Mouse (Mus musculus): Measurements from ENCODE around the gene Polk. TPM values are rescaled to one million over a fixed set of nuclear protein-coding genes. Genes with fewer than 3 reads are reported as not detected.

Polk gene
- 7.2 and 18.0 TPM in 2 replicates for total RNA-seq (2015; ENCODE audit: low replicate concordance)
- total RNA-seq (2017; ENCODE audit: low replicate concordance): 13.9 and 16.3 TPM in 2 replicates

DNA sequence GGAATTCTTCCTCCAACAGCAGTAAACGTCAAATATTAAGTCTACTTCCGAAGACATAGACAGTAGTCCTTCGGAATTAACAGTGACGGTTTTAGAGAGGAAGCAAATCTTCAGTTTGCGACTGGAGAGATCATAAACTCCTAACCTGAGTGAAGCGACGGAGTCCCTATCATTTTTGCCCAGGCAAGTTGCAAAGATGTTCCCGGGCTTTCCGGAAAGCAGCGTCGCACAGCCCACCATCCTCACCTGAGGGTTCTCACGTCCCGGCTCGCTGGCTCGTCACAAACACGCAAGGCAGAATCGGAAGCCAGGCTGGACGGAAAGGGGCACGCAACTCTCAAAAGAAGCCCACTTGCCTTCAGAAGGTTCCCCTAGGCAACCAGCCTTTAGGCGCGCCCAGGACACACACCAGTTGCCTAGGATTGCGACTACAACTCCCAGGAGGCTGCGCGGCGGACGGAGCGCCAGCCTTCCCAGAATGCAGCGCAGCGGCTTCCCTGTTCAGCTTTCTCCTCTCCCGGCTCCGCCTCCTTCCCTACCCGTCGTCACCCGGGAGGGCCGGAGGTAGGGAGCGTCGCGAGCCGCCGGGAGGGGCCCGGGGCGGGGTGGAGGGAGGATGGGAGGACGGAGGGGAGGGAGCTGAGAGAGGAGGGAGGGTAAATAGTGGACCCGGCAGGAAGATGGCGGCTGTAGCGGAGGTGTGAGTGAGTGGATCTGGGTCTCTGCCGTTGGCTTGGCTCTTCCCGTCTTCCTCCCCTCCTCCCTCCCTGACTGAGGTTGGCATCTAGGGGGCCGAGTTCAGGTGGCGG lies at the start of gene Polk, which contains the start of gene Col4a3bp:
Gene Polk (minus strand): TSS at position 499 of the 809 bp plus-strand sequence.
Gene Col4a3bp (plus strand): TSS at position 538 of the 809 bp plus-strand sequence.
- ATAC-seq (replicated peaks; ENCODE audit: low FRiP score, poor library complexity, severe bottlenecking): peak; percentile 97

DNA sequence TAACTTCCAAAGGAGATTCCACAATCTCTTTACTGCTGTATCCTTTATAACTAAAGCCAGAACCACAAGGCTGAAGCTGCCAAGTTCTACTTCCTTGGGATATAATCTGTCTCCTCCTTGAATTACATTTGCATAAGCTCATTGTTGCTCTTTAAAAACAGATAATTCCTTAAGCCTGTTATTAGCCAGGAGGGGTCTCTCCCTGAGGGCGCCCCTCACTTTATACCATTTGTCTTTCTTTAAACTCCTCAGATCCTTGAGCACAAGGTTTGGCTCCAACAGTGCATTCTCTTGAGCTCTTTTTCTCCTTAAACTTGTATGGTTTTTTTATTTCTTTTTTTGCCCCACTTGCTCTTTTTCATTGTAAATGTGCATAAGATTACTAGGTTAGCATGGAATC lies 46.3 kb upstream of the Polk start:
- no peak for ATAC-seq (replicated peaks; ENCODE audit: low FRiP score, poor library complexity, severe bottlenecking)

- ATAC-seq (replicated peaks; ENCODE audit: low FRiP score, poor library complexity, severe bottlenecking): no peak
Observed at GRCm38 (mm10) chr13:96586540-96586939, 44.2 kb upstream of the Polk start.

DNA sequence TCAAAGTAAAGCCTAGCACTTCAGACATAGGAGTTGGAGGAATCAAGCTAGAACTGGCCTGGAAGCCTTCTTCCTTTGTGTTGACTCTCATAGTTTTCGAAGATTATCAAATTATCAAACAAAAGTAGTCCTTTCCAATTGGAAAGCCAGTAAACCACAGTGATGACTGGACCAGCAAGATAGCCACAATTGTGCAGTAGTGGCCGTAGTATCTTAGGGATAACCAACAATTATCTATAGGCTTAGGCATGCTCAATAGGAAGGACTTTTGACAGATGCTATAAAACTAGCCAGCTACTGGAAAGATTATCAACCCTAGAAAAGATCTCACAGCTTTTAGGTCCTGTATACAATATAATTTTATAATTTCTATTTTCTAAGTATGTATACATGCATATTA lies 41.8 kb upstream of the Polk start:
- no peak for ATAC-seq (replicated peaks; ENCODE audit: low FRiP score, poor library complexity, severe bottlenecking)

DNA sequence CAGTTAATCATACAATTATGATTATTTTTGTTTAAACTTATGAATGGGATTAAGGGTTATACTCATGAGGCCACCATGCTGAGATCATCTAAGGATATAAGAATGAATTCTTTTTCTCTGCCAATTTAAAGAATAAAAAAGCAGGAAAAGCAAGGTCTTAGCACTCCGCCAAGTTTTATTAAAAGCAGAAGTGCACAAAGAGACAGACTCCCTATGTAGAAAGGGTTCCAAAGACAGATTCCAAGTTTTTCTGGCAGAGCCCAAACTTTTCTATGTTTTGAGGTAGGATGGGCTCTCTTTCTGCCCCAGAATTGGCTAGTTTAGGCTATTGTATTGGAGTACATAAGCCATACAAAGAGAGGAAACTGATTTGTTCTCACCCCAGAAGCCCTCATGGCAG lies 37.6 kb upstream of the Polk start:
- ATAC-seq (replicated peaks; ENCODE audit: low FRiP score, poor library complexity, severe bottlenecking): no peak

DNA sequence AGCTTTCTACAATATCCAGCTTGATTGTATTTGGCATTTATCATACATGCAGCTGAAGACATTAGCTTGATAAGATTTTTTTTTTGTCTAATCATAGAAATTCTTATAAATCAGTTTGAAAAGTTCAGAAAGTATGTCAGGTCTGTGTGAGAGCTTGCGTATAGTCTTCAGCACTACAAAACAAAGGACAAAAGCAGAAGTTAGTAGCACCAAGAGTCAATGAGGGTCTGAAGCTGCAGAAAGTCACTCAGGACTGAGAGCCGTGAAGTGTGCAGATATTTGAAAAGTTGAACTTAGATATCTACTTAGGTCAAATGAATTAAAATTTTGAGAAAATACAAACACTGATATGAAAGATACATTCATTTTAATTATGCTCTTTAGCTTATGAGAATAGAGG lies 36.7 kb upstream of the Polk start:
- no peak for ATAC-seq (replicated peaks; ENCODE audit: low FRiP score, poor library complexity, severe bottlenecking)

GRCm38 (mm10) chr13:96574170-96574569 lies 31.8 kb upstream of the Polk start:
- ATAC-seq (replicated peaks; ENCODE audit: low FRiP score, poor library complexity, severe bottlenecking): no peak

- no peak for ATAC-seq (replicated peaks; ENCODE audit: low FRiP score, poor library complexity, severe bottlenecking)
Observed at GRCm38 (mm10) chr13:96571016-96571361, 28.6 kb upstream of the Polk start.

DNA sequence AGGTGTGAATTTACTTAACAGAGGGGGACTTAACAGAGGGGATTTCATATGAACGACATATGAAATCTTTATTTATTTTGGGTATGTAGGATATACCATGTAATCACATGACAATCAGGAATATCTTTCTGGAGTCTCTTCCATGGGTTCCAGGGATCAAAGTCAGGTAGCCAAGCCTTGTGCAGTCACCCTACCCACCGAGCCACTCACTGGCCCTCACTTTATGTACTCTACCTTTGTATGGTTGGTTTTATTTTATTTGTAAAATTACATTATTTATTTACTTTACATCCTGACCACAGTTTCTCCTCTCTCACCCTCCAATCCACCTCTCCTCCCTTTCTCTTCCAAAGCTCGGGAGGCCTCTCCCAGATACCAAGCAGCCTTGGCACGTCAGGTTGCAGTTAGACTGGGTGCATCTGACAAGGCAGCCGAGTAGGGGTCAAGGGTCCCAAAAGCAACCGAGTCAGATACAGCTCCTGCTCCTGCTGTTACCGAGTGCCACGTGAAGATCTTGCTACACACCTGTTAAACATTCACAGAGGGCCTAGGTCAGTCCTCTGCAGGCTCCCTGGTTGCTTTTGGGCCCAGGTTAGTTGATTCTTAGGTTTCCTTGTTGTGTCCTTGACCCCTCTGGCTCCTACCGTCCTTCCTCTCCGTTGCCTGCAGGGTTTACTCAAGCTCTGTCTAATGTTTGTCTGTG lies 28.1 kb upstream of the Polk start:
- ATAC-seq (replicated peaks; ENCODE audit: low FRiP score, poor library complexity, severe bottlenecking): no peak

DNA sequence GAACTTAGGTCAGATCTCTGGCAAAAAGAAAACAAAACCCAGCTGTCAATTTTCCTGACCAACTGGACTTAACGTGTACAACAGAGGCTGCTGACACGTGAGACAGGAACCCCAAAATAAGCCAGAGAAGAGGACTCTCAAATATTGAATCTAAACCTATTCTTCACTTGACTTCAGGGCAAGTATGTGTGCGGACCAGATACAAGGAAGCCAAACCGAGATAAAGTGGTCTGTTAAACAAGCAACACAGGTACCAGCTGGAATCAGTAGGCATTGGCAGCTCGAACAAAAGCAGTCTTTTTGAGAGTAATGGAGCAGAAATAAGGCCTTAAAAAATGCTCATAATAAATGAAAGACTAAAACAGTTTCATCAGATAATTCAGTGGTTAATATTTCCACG lies 25.6 kb upstream of the Polk start:
- ATAC-seq (replicated peaks; ENCODE audit: low FRiP score, poor library complexity, severe bottlenecking): no peak

GRCm38 (mm10) chr13:96555099-96555498 lies 12.7 kb upstream of the Polk start:
- ATAC-seq (replicated peaks; ENCODE audit: low FRiP score, poor library complexity, severe bottlenecking): no peak

DNA sequence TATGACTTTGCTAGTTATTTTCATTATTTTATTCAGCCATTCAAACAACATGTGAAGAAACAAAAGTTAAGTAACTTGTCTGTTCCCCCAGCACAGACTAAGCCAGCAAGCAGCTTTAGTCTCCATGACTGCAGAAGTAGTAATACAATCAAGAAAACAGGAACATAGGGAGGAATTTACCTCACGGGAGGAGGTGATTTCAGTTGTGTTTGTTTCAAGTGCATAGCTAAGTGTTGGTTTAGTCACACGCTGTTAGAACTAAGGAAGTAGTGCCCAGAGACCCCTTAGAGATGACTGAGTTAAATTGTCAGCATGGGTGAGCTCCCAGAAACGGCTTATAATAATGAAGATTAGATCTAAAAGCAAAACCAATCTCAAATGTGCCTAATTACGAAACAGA lies 5.6 kb upstream of the Polk start:
- ATAC-seq (replicated peaks; ENCODE audit: low FRiP score, poor library complexity, severe bottlenecking): no peak

- ATAC-seq (replicated peaks; ENCODE audit: low FRiP score, poor library complexity, severe bottlenecking): no peak
Observed at GRCm38 (mm10) chr13:96547250-96547649, 4.9 kb upstream of the Polk start.

DNA sequence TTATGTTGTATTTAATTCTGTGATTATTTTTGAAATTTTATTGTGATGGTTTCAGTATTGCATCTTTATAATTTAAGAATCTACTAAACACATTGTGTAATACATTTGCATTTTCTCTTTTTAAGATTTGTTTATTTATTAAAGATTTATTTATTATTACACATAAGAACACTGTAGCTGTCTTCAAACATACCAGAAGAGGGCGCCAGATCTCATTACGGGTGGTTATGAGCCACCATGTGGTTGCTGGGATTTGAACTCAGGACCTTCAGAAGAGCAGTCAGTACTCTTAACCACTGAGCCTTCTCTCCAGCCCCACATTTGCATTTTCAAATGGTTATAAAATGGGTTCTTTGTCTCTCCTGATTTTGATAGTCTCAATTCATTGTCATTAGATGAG lies 2.1 kb upstream of the Polk start:
- ATAC-seq (replicated peaks; ENCODE audit: low FRiP score, poor library complexity, severe bottlenecking): no peak

GRCm38 (mm10) chr13:96542901-96543891 lies 817 bp upstream of the Polk start:
- peak; percentile 23; the same call in 1 of the 2 replicates for ATAC-seq (replicated peaks; ENCODE audit: low FRiP score, poor library complexity, severe bottlenecking)

GRCm38 (mm10) chr13:96541381-96541780 lies 998 bp downstream of the Polk start:
- ATAC-seq (replicated peaks; ENCODE audit: low FRiP score, poor library complexity, severe bottlenecking): no peak

GRCm38 (mm10) chr13:96538103-96538502 lies 4.3 kb downstream of the Polk start:
- ATAC-seq (replicated peaks; ENCODE audit: low FRiP score, poor library complexity, severe bottlenecking): no peak

DNA sequence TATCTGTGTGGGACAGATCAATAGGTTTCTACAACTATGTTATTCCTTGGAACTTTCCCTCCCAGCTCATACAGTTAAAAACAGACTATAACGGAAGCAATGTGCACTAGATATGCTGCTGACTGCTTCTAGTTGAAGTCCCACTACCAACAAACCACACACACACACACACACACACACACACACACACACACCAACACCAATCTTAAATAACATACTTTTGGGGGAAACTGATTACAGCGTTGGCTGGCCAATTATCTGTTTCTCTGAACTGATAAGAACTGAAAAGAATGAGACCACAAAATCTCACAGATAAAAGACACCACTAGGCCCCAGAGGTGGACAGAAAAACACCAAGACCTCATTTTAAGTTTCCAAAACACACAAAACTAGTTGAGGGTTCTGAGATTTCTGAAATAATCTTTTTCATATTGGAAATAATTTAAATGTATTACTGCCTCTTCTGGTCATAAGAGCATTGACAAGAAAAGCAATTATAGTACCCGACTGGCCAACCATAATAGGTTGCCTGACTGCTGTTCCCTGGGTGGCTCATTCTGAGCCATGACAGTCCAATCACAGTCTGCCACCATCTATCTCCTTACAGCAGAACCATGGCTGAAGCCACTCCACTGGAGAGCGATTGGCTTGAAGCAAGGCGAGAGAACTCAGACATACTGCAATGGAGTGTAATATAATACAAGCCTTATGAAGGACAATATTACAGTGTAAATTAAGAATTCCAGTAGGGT lies 5.4 kb downstream of the Polk start:
- ATAC-seq (replicated peaks; ENCODE audit: low FRiP score, poor library complexity, severe bottlenecking): no peak

- no peak for ATAC-seq (replicated peaks; ENCODE audit: low FRiP score, poor library complexity, severe bottlenecking)
Observed at GRCm38 (mm10) chr13:96533742-96534141, 8.6 kb downstream of the Polk start.
